Mouse (Mus musculus): ENCODE results near the gene Ccnb1. TPM values are rescaled to one million over a fixed set of nuclear protein-coding genes. Genes with fewer than 3 reads are reported as not detected.
A peak's percentile ranks its signal among the peaks of the same experiment; 100 is the strongest.
"Not testable (repeated sequence)": the region's sequence is repeated elsewhere in the genome, so short reads cannot be mapped to it uniquely, and the experiment has no call there.

Gene Ccnb1
- polyA plus RNA-seq, 1 experiment from 2014 or later, result 272 TPM

- H3K27ac ChIP-seq, result peak overlapping the region; percentile 64; the same call in 1 of the 2 replicates
- not testable (repeated sequence) for H3K9ac ChIP-seq; ATAC-seq (ENCODE audit: insufficient number of reproducible peaks, insufficient read depth, low FRiP score, low TSS enrichment)
Observed at GRCm38 (mm10) chr13:100731462-100732046, 54.8 kb downstream of the Ccnb1 start.

GRCm38 (mm10) chr13:100730861-100731176, 55.6 kb downstream of the Ccnb1 start, which contains the start of gene Cdk7:
Gene Cdk7, minus strand, starts transcription at chr13:100730939.
- 0% methylated on average over 19 of the region's 19 CpGs for WGBS
- H3K36me3 ChIP-seq, result peaks cover 23% of the 10 kb centered on the region
- peak; percentile 99 for ATAC-seq (ENCODE audit: insufficient number of reproducible peaks, insufficient read depth, low FRiP score, low TSS enrichment)
- peak within 1 kb of the TSS; percentile 88 for H3K9ac ChIP-seq
- peaks cover 13% of the 10 kb centered on the region for H3K4me1 ChIP-seq
- H3K9me3 ChIP-seq, result no peaks in the 10 kb centered on the region
- H3K4me3 ChIP-seq, result peak within 1 kb of the TSS; percentile 75
- peak within 1 kb of the TSS; percentile 61 for H3K4me2 ChIP-seq (replicated peaks)
- H3K27ac ChIP-seq, result peak within 1 kb of the TSS; percentile 93
- H3K27me3 ChIP-seq, result no peaks in the 10 kb centered on the region

More at GRCm38 (mm10) chr13:100731462-100732046, 54.8 kb downstream of the Ccnb1 start:
- 85% methylated on average over 6 of the region's 6 CpGs for WGBS
- peaks cover 13% of the 10 kb centered on the region for H3K4me1 ChIP-seq
- peaks cover 26% of the 10 kb centered on the region for H3K36me3 ChIP-seq
- not testable (repeated sequence) for H3K27me3 ChIP-seq, H3K9me3 ChIP-seq
- H3K4me3 ChIP-seq, result peak overlapping the region; percentile 75; the same call in 1 of the 2 replicates
- H3K4me2 ChIP-seq (replicated peaks), result peak overlapping the region; percentile 61; the same call in 1 of the 2 replicates

GRCm38 (mm10) chr13:100730153-100730860, 56.1 kb downstream of the Ccnb1 start:
- WGBS, result 1% methylated on average over 30 of the region's 30 CpGs
- H3K9me3 ChIP-seq, result no peaks in the 10 kb centered on the region
- ATAC-seq (ENCODE audit: insufficient number of reproducible peaks, insufficient read depth, low FRiP score, low TSS enrichment), result no peak; the same call in 1 of the 2 replicates

More at GRCm38 (mm10) chr13:100730153-100730860, 56.1 kb downstream of the Ccnb1 start:
- peak overlapping the region; percentile 93 for H3K27ac ChIP-seq
- peaks cover 13% of the 10 kb centered on the region for H3K4me1 ChIP-seq
- H3K36me3 ChIP-seq, result peaks cover 24% of the 10 kb centered on the region
- H3K4me3 ChIP-seq, result peak overlapping the region; percentile 75
- no peaks in the 10 kb centered on the region for H3K27me3 ChIP-seq
- peak overlapping the region; percentile 61 for H3K4me2 ChIP-seq (replicated peaks)
- H3K9ac ChIP-seq, result peak overlapping the region; percentile 88

Other genes starting within 250 kb of the Ccnb1 start
- gene Ocln, start 233.9 kb downstream of the Ccnb1 start, polyA plus RNA-seq (2016; fragmentation: Nextera tagmentation; extraction: Ambion mirVana), result 5.8 and 7.5 TPM in 2 replicates
- gene Marveld2, start 169.6 kb downstream of the Ccnb1 start, polyA plus RNA-seq (2016; fragmentation: Nextera tagmentation; extraction: Ambion mirVana), result 4.6 and 4.8 TPM in 2 replicates
- 284 and 286 TPM in 2 replicates for gene Ak6, start 135.6 kb downstream of the Ccnb1 start, polyA plus RNA-seq (2016; fragmentation: Nextera tagmentation; extraction: Ambion mirVana)
- gene Rad17, start 135.5 kb downstream of the Ccnb1 start, polyA plus RNA-seq (2016; fragmentation: Nextera tagmentation; extraction: Ambion mirVana), result 26.6 and 27.7 TPM in 2 replicates
- gene Taf9, start 135.0 kb downstream of the Ccnb1 start, polyA plus RNA-seq (2016; fragmentation: Nextera tagmentation; extraction: Ambion mirVana), result 17.3 and 19.7 TPM in 2 replicates
- gene Ccdc125, start 116.9 kb downstream of the Ccnb1 start, polyA plus RNA-seq (2016; fragmentation: Nextera tagmentation; extraction: Ambion mirVana), result 4.9 and 6.3 TPM in 2 replicates
- gene Cdk7, start 55.6 kb downstream of the Ccnb1 start, polyA plus RNA-seq (2016; fragmentation: Nextera tagmentation; extraction: Ambion mirVana), result 97.7 and 101 TPM in 2 replicates
- gene Mrps36, start 41.9 kb downstream of the Ccnb1 start, polyA plus RNA-seq (2016; fragmentation: Nextera tagmentation; extraction: Ambion mirVana), result 121 and 124 TPM in 2 replicates
- 44.3 and 50.3 TPM in 2 replicates for gene Cenph, start 10.7 kb downstream of the Ccnb1 start, polyA plus RNA-seq (2016; fragmentation: Nextera tagmentation; extraction: Ambion mirVana)
- gene Slc30a5, start 46.9 kb upstream of the Ccnb1 start, polyA plus RNA-seq (2016; fragmentation: Nextera tagmentation; extraction: Ambion mirVana), result 52.6 and 55.8 TPM in 2 replicates

All from embryonic facial prominence, embryonic 12.5 days (tissue).